Comparison of ENCODE assay signal across 8 mouse cellular contexts in genomic region chrX:158042255-158043056, GRCm38 (mm10). TPM values are rescaled to one million over a fixed set of nuclear protein-coding genes. Genes with fewer than 3 reads are reported as not detected.
A peak's percentile ranks its signal among the peaks of the same experiment; 100 is the strongest.
DNase-seq lines count a peak whose midpoint lies in the region; ATAC-seq and TF ChIP-seq lines count a peak whose summit lies in the region.

No protein-coding gene starts in this region.

- H3K4me2 ChIP-seq in liver, embryonic 11.5 days, result peak overlapping the region; percentile 64

- no peaks in the 10 kb centered on the region for H3K4me1 ChIP-seq in heart, adult 2 months (ENCODE audit: control insufficient read depth, insufficient read depth, low read length)
- H3K4me1 ChIP-seq in liver, embryonic 11.5 days (replicated peaks; ENCODE audit: control insufficient read depth, insufficient read depth, low read length), result no peaks in the 10 kb centered on the region

- DNase-seq in heart, adult 2 months, result no peak
- no peak for DNase-seq in heart, postnatal 36 days
- DNase-seq in MN1 (ENCODE audit: low spot score), result peak; percentile 7
- peak; percentile 5 for DNase-seq in heart, postnatal 4 days
- DNase-seq in liver, embryonic 11.5 days (ENCODE audit: low spot score), result peak; percentile 33
- peak; percentile 60 for DNase-seq in retina, embryonic 14.5 days (ENCODE audit: low spot score)
- DNase-seq in spleen, postnatal 36 days (ENCODE audit: low spot score in 2 of 2), result no peak

- no peak overlapping the region for H3K27ac ChIP-seq in heart, adult 2 months
- no peak overlapping the region for H3K27ac ChIP-seq in liver, embryonic 11.5 days (ENCODE audit: low read depth, low read length)

- no peak for TF ChIP-seq POLR2A in heart, adult 2 months (IDR thresholded peaks at IDR 0.05; ENCODE audit: insufficient read depth, low read depth, low read length)

- 25% methylated on average over 60 of the region's 62 CpGs for WGBS in heart, adult 2 months
- 16% methylated on average over 43 of the region's 62 CpGs for WGBS in liver, embryonic 11.5 days

- no peak overlapping the region for H3K9ac ChIP-seq in heart, adult 2 months (ENCODE audit: low read depth, low read length)
- no peak overlapping the region for H3K9ac ChIP-seq in liver, embryonic 11.5 days (ENCODE audit: low read depth, low read length)

- H3K79me2 ChIP-seq in heart, adult 2 months (replicated peaks; ENCODE audit: control insufficient read depth, insufficient read depth, low read length), result no peaks in the 10 kb centered on the region

- no peak for TF ChIP-seq EP300 in heart, adult 2 months (IDR thresholded peaks at IDR 0.05; ENCODE audit: insufficient read depth, low read depth, low read length)

- intact Hi-C loops in heart, adult 2 months (cut with DNase I), result no loop called here
- intact Hi-C loops in heart, postnatal 36 days (cut with DNase I), result loop anchor here (10.0 kb wide), 1 partner anchor 882 kb away; no protein-coding TSS in a partner anchor

- H3K36me3 ChIP-seq in heart, adult 2 months (ENCODE audit: control insufficient read depth, insufficient read depth, low read length), result no peaks in the 10 kb centered on the region
- H3K36me3 ChIP-seq in liver, embryonic 11.5 days (ENCODE audit: control insufficient read depth, insufficient read depth, low read length), result no peaks in the 10 kb centered on the region

- H3K27me3 ChIP-seq in heart, adult 2 months (ENCODE audit: control insufficient read depth, insufficient read depth, low read length), result peaks cover 4% of the 10 kb centered on the region; the same call in 1 of the 2 replicates
- H3K27me3 ChIP-seq in liver, embryonic 11.5 days (replicated peaks; ENCODE audit: control insufficient read depth, insufficient read depth, low read length), result peaks cover 27% of the 10 kb centered on the region

- no peak for TF ChIP-seq CTCF in heart, adult 2 months (IDR thresholded peaks at IDR 0.05)

- H3K9me3 ChIP-seq in liver, embryonic 11.5 days (ENCODE audit: control insufficient read depth, low read length), result no peaks in the 10 kb centered on the region

- peak overlapping the region; percentile 18 for H3K4me3 ChIP-seq in heart, adult 2 months
- peak overlapping the region; percentile 53 for H3K4me3 ChIP-seq in liver, embryonic 11.5 days (ENCODE audit: low read depth, low read length)

- ATAC-seq in common myeloid progenitor, adult 5-6 weeks (replicated peaks; ENCODE audit: low read depth, poor library complexity, severe bottlenecking), result peak; percentile 45; the same call in 1 of the 2 replicates
- peak; percentile 39 for ATAC-seq in liver, embryonic 11.5 days (replicated peaks; ENCODE audit: low FRiP score)

RNA-seq across cellular contexts. Expression of gene Cnksr2, which starts 0.6 kb away (rescaled TPM):
- under 1 TPM in 1 of 2 experiments, not detected in 1; 0.09 TPM for total RNA-seq in heart, adult 2 months (2021)
- polyA plus RNA-seq in heart, adult 2 months (2012; rRNA removed), result 0.04 TPM in 1 of 2 replicates, not detected in the other
- total RNA-seq in heart, postnatal 36 days (2021), result under 1 TPM; 0.08 to 0.14 TPM
- not detected in 2 replicates for total RNA-seq in common myeloid progenitor, adult 5-6 weeks (2017)
- total RNA-seq in heart, postnatal 4 days (2021), result under 1 TPM; 0.17 to 0.23 TPM
- polyA plus RNA-seq in liver, embryonic 11.5 days (2014; fragmentation: Nextera tagmentation; extraction: Ambion mirVana), result 0.74 and 0.90 TPM in 2 replicates

Comparison
In these comparisons a context has a peak if more than half of its experiments do, and no peak if none do; other contexts are left out.
1. DNase-seq: peak in MN1 (single experiment), heart, postnatal 4 days (single experiment), liver, embryonic 11.5 days (single experiment) and retina, embryonic 14.5 days (single experiment); none in heart, adult 2 months (0 of 2), heart, postnatal 36 days (0 of 2) and spleen, postnatal 36 days (0 of 2).